Mouse (Mus musculus): ENCODE data around the gene Nos3. TPM values are rescaled to one million over a fixed set of nuclear protein-coding genes. Genes with fewer than 3 reads are reported as not detected.

Nos3 gene
- total and polyA plus RNA-seq, 3 experiments, result 0.30 to 0.36 (median 0.31) TPM

DNA sequence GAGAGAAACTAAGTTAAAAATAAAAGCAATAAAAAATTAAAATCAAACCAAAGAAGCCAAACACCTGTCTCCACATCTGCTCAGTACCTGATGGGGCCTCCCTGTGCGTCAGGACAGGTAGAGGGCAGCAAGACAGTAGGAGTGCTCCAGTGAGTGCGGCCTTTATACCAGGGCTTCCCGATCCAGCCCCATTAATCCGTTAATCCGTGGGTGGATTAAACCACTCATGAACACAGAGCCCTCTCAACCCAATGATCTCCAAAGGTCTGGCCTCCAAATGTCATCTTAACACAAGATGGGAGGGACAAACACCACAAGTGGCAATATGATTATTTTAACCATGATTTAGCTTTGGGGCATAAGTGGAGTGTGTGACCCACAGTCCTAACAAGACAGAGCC, 9.2 kb downstream of the Nos3 start:
- no peak for TF ChIP-seq TCF12 (IDR thresholded peaks at IDR 0.05; ENCODE audit: low read depth, low read length)
- no peak for TF ChIP-seq HCFC1 (IDR thresholded peaks at IDR 0.05; ENCODE audit: low read depth, low read length)
- TF ChIP-seq EP300 (IDR thresholded peaks at IDR 0.05; ENCODE audit: low read length), result no peak
- TF ChIP-seq IRF4 (IDR thresholded peaks at IDR 0.05; ENCODE audit: low read depth, low read length), result no peak
- TF ChIP-seq NELFE (IDR thresholded peaks at IDR 0.05; ENCODE audit: low read depth, low read length), result no peak
- no peak for TF ChIP-seq SIN3A (IDR thresholded peaks at IDR 0.05; ENCODE audit: low read length)
- TF ChIP-seq JUN (IDR thresholded peaks at IDR 0.05; ENCODE audit: insufficient read depth, low read depth, low read length), result no peak
- no peak for TF ChIP-seq E2F4 (IDR thresholded peaks at IDR 0.05; ENCODE audit: insufficient replicate concordance, low read depth, low read length)
- TF ChIP-seq UBTF (IDR thresholded peaks at IDR 0.05; ENCODE audit: low read depth, low read length), result no peak
- no peak for TF ChIP-seq SMC3 (IDR thresholded peaks at IDR 0.05; ENCODE audit: low read depth, low read length)
- no peak for TF ChIP-seq NRF1 (IDR thresholded peaks at IDR 0.05; ENCODE audit: low read depth, low read length)
- peaks cover 39% of the 10 kb centered on the region for H3K27me3 ChIP-seq (replicated peaks)
- H3K4me2 ChIP-seq (ENCODE audit: insufficient read depth, low read depth, poor library complexity, severe bottlenecking), result no peak overlapping the region
- in situ Hi-C loops (cut with MboI; ENCODE audit: low pct_ligation_motif_present, low pct_unique_long_range_greater_than_20kb, low sequenced_read_pairs) (no loop called here), dilution Hi-C loops (cut with MboI; ENCODE audit: extremely low pct_ligation_motif_present, extremely low pct_unique_long_range_greater_than_20kb, low sequenced_read_pairs) (no loop called here)
- DNase-seq (ENCODE audit: extremely low read depth), result no peak
- H3K27ac ChIP-seq (ENCODE audit: insufficient read depth, low read depth), result no peak overlapping the region
- H3K4me1 ChIP-seq (ENCODE audit: control insufficient read depth in 1 of 2, insufficient read depth in 2 of 2), result no peaks in the 10 kb centered on the region
- no peaks in the 10 kb centered on the region for H3K9me3 ChIP-seq (replicated peaks; ENCODE audit: low read length)
- H3K36me3 ChIP-seq (replicated peaks in 1 of 2; ENCODE audit: control insufficient read depth in 1 of 2, insufficient read depth in 1 of 2, low read length in 1 of 2), result no peaks in the 10 kb centered on the region
- no peaks in the 10 kb centered on the region for H3K79me2 ChIP-seq (replicated peaks; ENCODE audit: control insufficient read depth, extremely low read depth, insufficient read depth, poor library complexity, severe bottlenecking)
- H3K9ac ChIP-seq (ENCODE audit: insufficient read depth, low read depth), result no peak overlapping the region
- H3K4me3 ChIP-seq (replicated peaks in 1 of 3; ENCODE audit: low read depth in 2 of 3, low read length in 2 of 3, poor library complexity in 1 of 3), result no peak overlapping the region

DNA sequence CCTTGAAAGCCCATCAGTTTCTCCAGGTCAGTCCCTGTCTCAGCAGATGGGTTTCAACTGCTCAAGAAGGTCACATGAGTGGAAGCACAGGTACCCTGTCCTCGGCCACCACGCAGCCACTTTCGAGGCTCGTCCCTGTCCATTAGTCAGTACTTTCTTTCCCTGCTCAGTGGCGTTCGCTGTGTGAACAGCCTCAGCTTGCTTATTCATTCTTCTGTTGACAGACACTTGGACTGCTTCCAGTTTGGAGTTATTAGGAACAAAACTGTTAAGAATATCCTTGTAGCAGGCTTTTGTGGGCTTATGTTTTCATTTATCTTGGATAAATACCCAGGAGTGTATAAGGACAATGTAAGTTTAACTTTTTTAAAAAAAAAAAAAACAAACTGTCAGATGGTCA, 9.6 kb downstream of the Nos3 start:
- dilution Hi-C loops (cut with MboI; ENCODE audit: extremely low pct_ligation_motif_present, extremely low pct_unique_long_range_greater_than_20kb, low sequenced_read_pairs), result no loop called here
- in situ Hi-C loops (cut with MboI; ENCODE audit: low pct_ligation_motif_present, low pct_unique_long_range_greater_than_20kb, low sequenced_read_pairs), result no loop called here
- no peaks in the 10 kb centered on the region for H3K79me2 ChIP-seq (replicated peaks; ENCODE audit: control insufficient read depth, extremely low read depth, insufficient read depth, poor library complexity, severe bottlenecking)
- H3K36me3 ChIP-seq (replicated peaks in 1 of 2; ENCODE audit: control insufficient read depth in 1 of 2, insufficient read depth in 1 of 2, low read length in 1 of 2), result no peaks in the 10 kb centered on the region
- no peak overlapping the region for H3K27ac ChIP-seq (ENCODE audit: insufficient read depth, low read depth)
- TF ChIP-seq MYC (IDR thresholded peaks at IDR 0.05; ENCODE audit: low read depth, low read length) (no peak), SIN3A (IDR thresholded peaks at IDR 0.05; ENCODE audit: low read length) (no peak), PAX5 (IDR thresholded peaks at IDR 0.05; ENCODE audit: low read length) (no peak), MAZ (IDR thresholded peaks at IDR 0.05; ENCODE audit: low read depth, low read length) (no peak), GABPA (IDR thresholded peaks at IDR 0.05; ENCODE audit: insufficient replicate concordance, low read depth, low read length) (no peak), NRF1 (IDR thresholded peaks at IDR 0.05; ENCODE audit: low read depth, low read length) (no peak), ZNF384 (IDR thresholded peaks at IDR 0.05; ENCODE audit: low read depth, low read length) (no peak), CHD1 (IDR thresholded peaks at IDR 0.05; ENCODE audit: low read depth, low read length) (no peak), CHD2 (IDR thresholded peaks at IDR 0.05; ENCODE audit: low read length) (no peak), ETS1 (conservative IDR thresholded peaks at IDR 0.05; ENCODE audit: low read depth, low read length) (no peak), MAX (IDR thresholded peaks at IDR 0.05; ENCODE audit: low read length) (no peak), SMC3 (IDR thresholded peaks at IDR 0.05; ENCODE audit: low read depth, low read length) (no peak), MAFK (IDR thresholded peaks at IDR 0.05; ENCODE audit: insufficient replicate concordance, low read length) (no peak), MXI1 (IDR thresholded peaks at IDR 0.05; ENCODE audit: low read depth, low read length) (no peak)
- no peaks in the 10 kb centered on the region for H3K9me3 ChIP-seq (replicated peaks; ENCODE audit: low read length)
- no peak for DNase-seq (ENCODE audit: extremely low read depth)
- peaks cover 35% of the 10 kb centered on the region for H3K27me3 ChIP-seq (replicated peaks)
- no peaks in the 10 kb centered on the region for H3K4me1 ChIP-seq (ENCODE audit: control insufficient read depth in 1 of 2, insufficient read depth in 2 of 2)
- H3K4me3 ChIP-seq (replicated peaks in 1 of 3; ENCODE audit: low read depth in 2 of 3, low read length in 2 of 3, poor library complexity in 1 of 3), result no peak overlapping the region
- H3K9ac ChIP-seq (ENCODE audit: insufficient read depth, low read depth), result no peak overlapping the region
- H3K4me2 ChIP-seq (ENCODE audit: insufficient read depth, low read depth, poor library complexity, severe bottlenecking), result no peak overlapping the region

Data from CH12.LX (cell line).